ENCODE assay signal across 14 mouse cellular contexts in genomic region chr13:119364160-119364559, GRCm38 (mm10).
A peak's percentile ranks its signal among the peaks of the same experiment; 100 is the strongest.
DNase-seq lines count a peak whose midpoint lies in the region; ATAC-seq and TF ChIP-seq lines count a peak whose summit lies in the region.
"Had no signal": no experiment of that assay in that cellular context is flagged by ENCODE, and none has a peak within 500 bp of the region (broad histone marks: within the 10 kb centered on the region; RNA-seq: fewer than 3 reads in every experiment).

No protein-coding gene starts in this region.

- no peak overlapping the region for H3K4me2 ChIP-seq in lung, embryonic 15.5 days
- H3K4me2 ChIP-seq in intestine, embryonic 16.5 days (ENCODE audit: low read depth, low read length), result no peak overlapping the region
- H3K4me2 ChIP-seq: limb, embryonic 15.5 days; lung, embryonic 14.5 days; neural tube, embryonic 12.5 days had no signal

- DNase-seq in heart, adult 2 months, result no peak
- DNase-seq in heart, adult 9 months (ENCODE audit: low spot score in 2 of 2), result no peak
- DNase-seq in lung, adult 2 months, result no peak
- DNase-seq in A20 (ENCODE audit: low read depth, low spot score), result peak; percentile 8
- peak; percentile 7 for DNase-seq in adipocyte (ENCODE audit: low spot score)
- no peak for DNase-seq in spleen, adult 12 weeks (ENCODE audit: low spot score)
- DNase-seq: cerebellum, adult 11 months; lung, embryonic 14.5 days; right cerebral cortex, postnatal 25 days had no signal

- peak; percentile 27 for TF ChIP-seq CTCF in heart, adult 2 months (IDR thresholded peaks at IDR 0.05)
- TF ChIP-seq CTCF in lung, adult 2 months (IDR thresholded peaks at IDR 0.05; ENCODE audit: insufficient read depth, low read length), result no peak

- 0 out of 2 replicates have a peak, but pooled peaks have one; percentile 27 for ATAC-seq in lung, embryonic 15.5 days (ENCODE audit: borderline replicate concordance, extremely low read depth, low FRiP score, low TSS enrichment)
- no peak for ATAC-seq in intestine, embryonic 16.5 days

- WGBS in heart, adult 2 months, result 85% methylated on average over 5 of the region's 5 CpGs
- 85% methylated on average over 5 of the region's 5 CpGs for WGBS in lung, embryonic 15.5 days
- 82% methylated on average over 5 of the region's 5 CpGs for WGBS in lung, adult 2 months
- WGBS in intestine, embryonic 16.5 days, result 86% methylated on average over 5 of the region's 5 CpGs

- TF ChIP-seq POLR2A in heart, adult 2 months (IDR thresholded peaks at IDR 0.05; ENCODE audit: insufficient read depth, low read depth, low read length), result no peak
- TF ChIP-seq POLR2A in lung, adult 2 months (IDR thresholded peaks at IDR 0.05; ENCODE audit: borderline replicate concordance, extremely low read depth, low read depth, low read length), result no peak

- no peaks in the 10 kb centered on the region for H3K9me3 ChIP-seq in lung, embryonic 15.5 days
- H3K9me3 ChIP-seq in intestine, embryonic 16.5 days (ENCODE audit: control insufficient read depth, low read length), result no peaks in the 10 kb centered on the region
- H3K9me3 ChIP-seq: limb, embryonic 15.5 days; megakaryocyte, embryonic 14.5 days; neural tube, embryonic 12.5 days had no signal

- H3K4me3 ChIP-seq in heart, adult 2 months, result no peak overlapping the region
- no peak overlapping the region for H3K4me3 ChIP-seq in lung, embryonic 15.5 days
- H3K4me3 ChIP-seq in lung, adult 2 months (replicated peaks; ENCODE audit: extremely low read depth, low read depth, low read length), result no peak overlapping the region
- H3K4me3 ChIP-seq in intestine, embryonic 16.5 days (ENCODE audit: low read length), result no peak overlapping the region
- H3K4me3 ChIP-seq: limb, embryonic 15.5 days; megakaryocyte, embryonic 14.5 days; neural tube, embryonic 12.5 days had no signal

- H3K36me3 ChIP-seq in heart, adult 2 months (ENCODE audit: control insufficient read depth, insufficient read depth, low read length), result no peaks in the 10 kb centered on the region; the same call in none of the 2 replicates
- peaks cover 31% of the 10 kb centered on the region for H3K36me3 ChIP-seq in lung, embryonic 15.5 days
- H3K36me3 ChIP-seq in intestine, embryonic 16.5 days (ENCODE audit: control insufficient read depth, insufficient read depth, low read length), result 0 out of 2 replicates have a peak, but pooled peaks cover 3% of the 10 kb centered on the region

- TF ChIP-seq EP300 in heart, adult 2 months (IDR thresholded peaks at IDR 0.05; ENCODE audit: insufficient read depth, low read depth, low read length), result no peak

- intact Hi-C loops in heart, adult 2 months (cut with DNase I), result no loop called here

- no peak overlapping the region for H3K9ac ChIP-seq in heart, adult 2 months (ENCODE audit: low read depth, low read length)
- H3K9ac ChIP-seq in lung, embryonic 15.5 days, result no peak overlapping the region
- no peak overlapping the region for H3K9ac ChIP-seq in intestine, embryonic 16.5 days (ENCODE audit: low read depth, low read length)
- H3K9ac ChIP-seq: limb, embryonic 15.5 days; lung, embryonic 14.5 days; neural tube, embryonic 12.5 days had no signal

- H3K4me1 ChIP-seq in heart, adult 2 months (ENCODE audit: control insufficient read depth, insufficient read depth, low read length), result no peaks in the 10 kb centered on the region
- H3K4me1 ChIP-seq in lung, embryonic 15.5 days, result no peaks in the 10 kb centered on the region
- H3K4me1 ChIP-seq in lung, adult 2 months (ENCODE audit: control insufficient read depth, insufficient read depth, low read length), result no peaks in the 10 kb centered on the region
- H3K4me1 ChIP-seq in intestine, embryonic 16.5 days (ENCODE audit: control insufficient read depth, insufficient read depth, low read length), result no peaks in the 10 kb centered on the region
- H3K4me1 ChIP-seq: limb, embryonic 15.5 days; neural tube, embryonic 12.5 days had no signal

- no peaks in the 10 kb centered on the region for H3K79me2 ChIP-seq in heart, adult 2 months (replicated peaks; ENCODE audit: control insufficient read depth, insufficient read depth, low read length)

- no peak overlapping the region for H3K27ac ChIP-seq in heart, adult 2 months
- H3K27ac ChIP-seq in lung, embryonic 15.5 days, result no peak overlapping the region
- H3K27ac ChIP-seq in intestine, embryonic 16.5 days (ENCODE audit: low read length), result no peak overlapping the region
- H3K27ac ChIP-seq: limb, embryonic 15.5 days; neural tube, embryonic 12.5 days had no signal

- no peaks in the 10 kb centered on the region for H3K27me3 ChIP-seq in heart, adult 2 months (ENCODE audit: control insufficient read depth, insufficient read depth, low read length)
- no peaks in the 10 kb centered on the region for H3K27me3 ChIP-seq in lung, embryonic 15.5 days
- no peaks in the 10 kb centered on the region for H3K27me3 ChIP-seq in intestine, embryonic 16.5 days (replicated peaks; ENCODE audit: control insufficient read depth, insufficient read depth, low read length)
- H3K27me3 ChIP-seq: limb, embryonic 15.5 days; megakaryocyte, embryonic 14.5 days; neural tube, embryonic 12.5 days had no signal

Comparison
In these comparisons a context has a peak if more than half of its experiments do, and no peak if none do; other contexts are left out.
1. DNase-seq: peak in A20 (single experiment) and adipocyte (single experiment); none in heart, adult 2 months (0 of 2), heart, adult 9 months (0 of 2), lung, adult 2 months (single experiment) and spleen, adult 12 weeks (single experiment).